ENCODE assay signal across 8 mouse cellular contexts in genomic region chr13:21944592-21944925, GRCm38 (mm10). TPM values are rescaled to one million over a fixed set of nuclear protein-coding genes. Genes with fewer than 3 reads are reported as not detected.
DNase-seq lines count a peak whose midpoint lies in the region; ATAC-seq and TF ChIP-seq lines count a peak whose summit lies in the region.

No protein-coding gene starts in this region.

- peak overlapping the region; percentile 82 for H3K4me3 ChIP-seq in heart, embryonic 15.5 days
- peak overlapping the region; percentile 90 for H3K4me3 ChIP-seq in bone marrow, adult 2 months (replicated peaks; ENCODE audit: control insufficient read depth, low read depth, low read length)
- H3K4me3 ChIP-seq in hindbrain, embryonic 14.5 days (replicated peaks; ENCODE audit: low read length), result peak overlapping the region; percentile 75
- H3K4me3 ChIP-seq in midbrain, embryonic 12.5 days, result peak overlapping the region; percentile 86

- under 1% methylated on average over 7 of the region's 7 CpGs for WGBS in heart, embryonic 15.5 days
- WGBS in bone marrow, adult 2 months, result 1% methylated on average over 7 of the region's 7 CpGs
- WGBS in hindbrain, embryonic 14.5 days, result 2% methylated on average over 7 of the region's 7 CpGs
- WGBS in midbrain, embryonic 12.5 days, result 2% methylated on average over 7 of the region's 7 CpGs

- ATAC-seq in heart, embryonic 15.5 days (replicated peaks; ENCODE audit: insufficient number of reproducible peaks, insufficient read depth, low FRiP score, low read depth), result peak; percentile 19; the same call in 1 of the 2 replicates
- ATAC-seq in hindbrain, embryonic 14.5 days (ENCODE audit: low FRiP score), result peak; percentile 54; the same call in 1 of the 2 replicates
- no peak for ATAC-seq in midbrain, embryonic 12.5 days (ENCODE audit: low FRiP score, low read depth)

- H3K36me3 ChIP-seq in heart, embryonic 15.5 days, result peaks cover 8% of the 10 kb centered on the region; the same call in 1 of the 2 replicates
- peaks cover 8% of the 10 kb centered on the region for H3K36me3 ChIP-seq in hindbrain, embryonic 14.5 days (replicated peaks; ENCODE audit: control insufficient read depth, insufficient read depth)
- H3K36me3 ChIP-seq in midbrain, embryonic 12.5 days, result peaks cover 13% of the 10 kb centered on the region

- DNase-seq in heart, adult 11 months, result no peak
- DNase-seq in hindbrain, embryonic 14.5 days (ENCODE audit: low spot score), result no peak
- no peak for DNase-seq in urinary bladder, adult 2 months (ENCODE audit: low spot score)
- no peak for DNase-seq in frontal cortex, adult 2 months (ENCODE audit: extremely low spot score in 1 of 2, low spot score in 1 of 2)
- DNase-seq in thymus, postnatal 14 days, result no peak

- peak overlapping the region; percentile 81 for H3K27ac ChIP-seq in heart, embryonic 15.5 days
- no peak overlapping the region for H3K27ac ChIP-seq in bone marrow, adult 2 months (ENCODE audit: control insufficient read depth, insufficient read depth, low read depth, low read length, poor library complexity)
- H3K27ac ChIP-seq in hindbrain, embryonic 14.5 days, result peak overlapping the region; percentile 72; the same call in 1 of the 2 replicates
- H3K27ac ChIP-seq in midbrain, embryonic 12.5 days (replicated peaks), result no peak overlapping the region

- H3K9me3 ChIP-seq in heart, embryonic 15.5 days (replicated peaks), result no peaks in the 10 kb centered on the region
- no peaks in the 10 kb centered on the region for H3K9me3 ChIP-seq in hindbrain, embryonic 14.5 days (ENCODE audit: control insufficient read depth, low read length)
- H3K9me3 ChIP-seq in midbrain, embryonic 12.5 days, result no peaks in the 10 kb centered on the region

- no peak for TF ChIP-seq POLR2A in bone marrow, adult 2 months (IDR thresholded peaks at IDR 0.05; ENCODE audit: borderline replicate concordance, control insufficient read depth, low read depth, low read length)

- peak overlapping the region; percentile 81 for H3K4me2 ChIP-seq in heart, embryonic 15.5 days
- peak overlapping the region; percentile 85 for H3K4me2 ChIP-seq in hindbrain, embryonic 14.5 days (replicated peaks)
- H3K4me2 ChIP-seq in midbrain, embryonic 12.5 days (replicated peaks), result peak overlapping the region; percentile 72

- H3K27me3 ChIP-seq in heart, embryonic 15.5 days, result no peaks in the 10 kb centered on the region
- H3K27me3 ChIP-seq in hindbrain, embryonic 14.5 days (ENCODE audit: control insufficient read depth, insufficient read depth, low read length), result no peaks in the 10 kb centered on the region
- no peaks in the 10 kb centered on the region for H3K27me3 ChIP-seq in midbrain, embryonic 12.5 days

- no peak for TF ChIP-seq CTCF in bone marrow, adult 2 months (IDR thresholded peaks at IDR 0.05; ENCODE audit: control insufficient read depth, insufficient read depth, low read length)

- H3K4me1 ChIP-seq in heart, embryonic 15.5 days (replicated peaks), result peaks cover 8% of the 10 kb centered on the region
- H3K4me1 ChIP-seq in bone marrow, adult 2 months (ENCODE audit: control insufficient read depth, insufficient read depth, low read length), result no peaks in the 10 kb centered on the region; the same call in 1 of the 2 replicates
- peaks cover 15% of the 10 kb centered on the region for H3K4me1 ChIP-seq in hindbrain, embryonic 14.5 days (replicated peaks; ENCODE audit: control insufficient read depth, insufficient read depth, low read length)
- H3K4me1 ChIP-seq in midbrain, embryonic 12.5 days, result peaks cover 14% of the 10 kb centered on the region

- peak overlapping the region; percentile 79 for H3K9ac ChIP-seq in heart, embryonic 15.5 days
- peak overlapping the region; percentile 74 for H3K9ac ChIP-seq in hindbrain, embryonic 14.5 days
- peak overlapping the region; percentile 24 for H3K9ac ChIP-seq in midbrain, embryonic 12.5 days (replicated peaks)

RNA-seq across cellular contexts. Expression of gene Zfp184, which starts 0.3 kb away (rescaled TPM):
- polyA plus RNA-seq in heart, embryonic 15.5 days (2015; fragmentation: Nextera tagmentation; extraction: Ambion mirVana), result 3.8 and 5.1 TPM in 2 replicates
- 1.4 and 2.5 TPM in 2 replicates for polyA plus RNA-seq in bone marrow, adult 2 months (2011; ENCODE audit: insufficient read depth, insufficient read length, low replicate concordance, missing spikeins)
- polyA plus RNA-seq in hindbrain, embryonic 14.5 days (2014; fragmentation: Nextera tagmentation; extraction: Ambion mirVana), result 14.9 and 18.2 TPM in 2 replicates
- 22.3 and 24.2 TPM in 2 replicates for polyA plus RNA-seq in midbrain, embryonic 12.5 days (2016; fragmentation: Nextera tagmentation; extraction: Ambion mirVana)
- polyA plus RNA-seq in urinary bladder, adult 2 months (2012; rRNA removed), result 1.7 TPM in 2 replicates
- 2.2 and 2.6 TPM in 2 replicates for polyA plus RNA-seq in frontal cortex, adult 2 months (2012; rRNA removed)

RNA-seq across cellular contexts. Expression of gene Pom121l2, which starts 36.4 kb away (rescaled TPM):
- polyA plus RNA-seq in heart, embryonic 15.5 days (2015; fragmentation: Nextera tagmentation; extraction: Ambion mirVana), result not detected in 2 replicates
- not detected in 2 replicates for polyA plus RNA-seq in bone marrow, adult 2 months (2011; ENCODE audit: insufficient read depth, insufficient read length, low replicate concordance, missing spikeins)
- not detected in 2 replicates for polyA plus RNA-seq in hindbrain, embryonic 14.5 days (2014; fragmentation: Nextera tagmentation; extraction: Ambion mirVana)
- not detected in 2 replicates for polyA plus RNA-seq in midbrain, embryonic 12.5 days (2016; fragmentation: Nextera tagmentation; extraction: Ambion mirVana)
- not detected in 2 replicates for polyA plus RNA-seq in urinary bladder, adult 2 months (2012; rRNA removed)
- polyA plus RNA-seq in frontal cortex, adult 2 months (2012; rRNA removed), result not detected in 2 replicates

Comparison
In these comparisons a context has a peak if more than half of its experiments do, and no peak if none do; other contexts are left out.
1. H3K27ac ChIP-seq: peak in heart, embryonic 15.5 days (single experiment) and hindbrain, embryonic 14.5 days (single experiment); none in bone marrow, adult 2 months (single experiment) and midbrain, embryonic 12.5 days (single experiment).
2. H3K9ac ChIP-seq: peak in every context shown above with its lines; median percentile 79 in heart, embryonic 15.5 days; 74 in hindbrain, embryonic 14.5 days; 24 in midbrain, embryonic 12.5 days.
3. Peak in every context shown above with its lines, with median percentiles within 50 percentile points of each other: H3K4me2 ChIP-seq and H3K4me3 ChIP-seq.